Mouse (Mus musculus): ENCODE data around the gene Klc2.
A peak's percentile ranks its signal among the peaks of the same experiment; 100 is the strongest.
"Not testable (repeated sequence)": the region's sequence is repeated elsewhere in the genome, so short reads cannot be mapped to it uniquely, and the experiment has no call there.

Klc2 gene

GRCm38 (mm10) chr19:5118384-5118698 is at the start of gene Klc2:
Gene Klc2 (minus strand): TSS chr19:5118560.
- no peak for DNase-seq (ENCODE audit: low spot score)

GRCm38 (mm10) chr19:5167477-5167876 is 49.1 kb upstream of the Klc2 start:
- DNase-seq (ENCODE audit: low spot score) = peak; percentile 64

- DNase-seq (ENCODE audit: low spot score) = peak; percentile 47
Observed at GRCm38 (mm10) chr19:5164380-5164779, 46.0 kb upstream of the Klc2 start.

GRCm38 (mm10) chr19:5161913-5162312 is 43.6 kb upstream of the Klc2 start:
- no peak for DNase-seq (ENCODE audit: low spot score)

GRCm38 (mm10) chr19:5152261-5152660 is 33.9 kb upstream of the Klc2 start:
- DNase-seq (ENCODE audit: low spot score) = no peak

- DNase-seq (ENCODE audit: low spot score) = no peak
Observed at GRCm38 (mm10) chr19:5151741-5152140, 33.4 kb upstream of the Klc2 start.

GRCm38 (mm10) chr19:5151331-5151730 is 33.0 kb upstream of the Klc2 start:
- DNase-seq (ENCODE audit: low spot score) = peak; percentile 51

GRCm38 (mm10) chr19:5150358-5150757 is 32.0 kb upstream of the Klc2 start:
- DNase-seq (ENCODE audit: low spot score) = no peak

- not testable (repeated sequence) for DNase-seq (ENCODE audit: low spot score)
Observed at GRCm38 (mm10) chr19:5149041-5149440, 30.7 kb upstream of the Klc2 start.

GRCm38 (mm10) chr19:5139640-5140039 is 21.3 kb upstream of the Klc2 start:
- peak; percentile 44 for DNase-seq (ENCODE audit: low spot score)

GRCm38 (mm10) chr19:5131237-5131636 is 12.9 kb upstream of the Klc2 start:
- DNase-seq (ENCODE audit: low spot score) = no peak

GRCm38 (mm10) chr19:5129770-5130169 is 11.4 kb upstream of the Klc2 start:
- no peak for DNase-seq (ENCODE audit: low spot score)

GRCm38 (mm10) chr19:5124055-5124614 is 5.8 kb upstream of the Klc2 start:
- no peak for DNase-seq (ENCODE audit: low spot score)

GRCm38 (mm10) chr19:5123241-5123640 is 4.9 kb upstream of the Klc2 start:
- DNase-seq (ENCODE audit: low spot score) = no peak

- DNase-seq (ENCODE audit: low spot score) = no peak
Observed at GRCm38 (mm10) chr19:5122492-5122891, 4.1 kb upstream of the Klc2 start.

- peak; percentile 70 for DNase-seq (ENCODE audit: low spot score)
Observed at GRCm38 (mm10) chr19:5117494-5118383, 621 bp downstream of the Klc2 start.

GRCm38 (mm10) chr19:5113783-5114182 is 4.6 kb downstream of the Klc2 start:
- no peak for DNase-seq (ENCODE audit: low spot score)

GRCm38 (mm10) chr19:5109659-5110453 is 8.5 kb downstream of the Klc2 start:
- DNase-seq (ENCODE audit: low spot score) = no peak

GRCm38 (mm10) chr19:5108702-5109101 is 9.7 kb downstream of the Klc2 start:
- DNase-seq (ENCODE audit: low spot score) = no peak

- DNase-seq (ENCODE audit: low spot score) = no peak
Observed at GRCm38 (mm10) chr19:5108271-5108575, 10.1 kb downstream of the Klc2 start.

- DNase-seq (ENCODE audit: low spot score) = no peak
Observed at GRCm38 (mm10) chr19:5107556-5108270, 10.6 kb downstream of the Klc2 start.

- peak; percentile 98 for DNase-seq (ENCODE audit: low spot score)
Observed at GRCm38 (mm10) chr19:5106731-5107191, 11.6 kb downstream of the Klc2 start, which contains the start of gene Rab1b. Gene Rab1b (minus strand): TSS chr19:5107072.
